Mouse (Mus musculus): ENCODE measurements at regions not wholly inside any gene's neighbourhood (a gene's known extent, or its start where the extent isn't known, plus 50 kb on each side); places are given as distances from the start of the nearest gene placed in this dataset.

DNA sequence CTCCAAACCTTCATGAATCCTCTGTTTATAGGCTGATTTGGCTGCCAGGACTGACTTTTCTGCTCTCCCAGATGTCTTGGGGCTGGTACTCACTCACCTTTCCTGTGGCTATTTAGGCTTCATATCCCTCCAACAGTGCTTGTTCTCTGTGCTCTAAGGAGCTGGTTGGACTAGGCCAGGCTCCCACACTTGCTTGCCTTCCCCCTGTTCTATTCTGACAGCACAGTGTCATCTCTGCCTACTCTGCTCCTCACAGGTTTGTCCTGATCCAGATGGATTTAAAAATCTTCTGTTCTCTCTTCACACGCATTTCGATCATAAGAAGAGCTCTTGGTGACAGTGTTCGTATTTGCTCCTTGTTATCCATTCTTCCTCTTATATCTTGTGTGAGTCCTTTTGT is 134.7 kb upstream of the N4bp1 start:
- no peak for DNase-seq (ENCODE audit: low spot score in 2 of 2)

DNA sequence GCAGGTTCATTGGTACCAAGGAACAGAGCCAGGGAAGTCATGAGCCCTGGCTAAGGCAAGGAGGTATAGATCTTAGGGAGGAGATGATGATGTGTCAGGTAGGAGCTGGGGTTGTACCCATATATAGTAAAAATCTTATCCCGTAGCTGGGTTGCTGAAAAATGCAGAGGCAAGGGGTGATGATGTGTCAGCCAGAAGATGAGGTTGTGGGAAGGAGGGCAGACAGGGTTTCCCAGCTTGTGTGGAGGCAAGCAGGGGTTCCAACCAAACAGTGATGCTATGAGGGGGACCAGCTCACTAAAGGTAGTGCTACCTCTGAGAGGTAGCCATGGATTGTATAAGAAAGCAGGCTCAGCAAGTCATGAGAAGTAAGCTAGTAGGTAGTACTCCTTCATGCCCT is 90.5 kb upstream of the N4bp1 start:
- DNase-seq (ENCODE audit: low spot score in 2 of 2): no peak

DNA sequence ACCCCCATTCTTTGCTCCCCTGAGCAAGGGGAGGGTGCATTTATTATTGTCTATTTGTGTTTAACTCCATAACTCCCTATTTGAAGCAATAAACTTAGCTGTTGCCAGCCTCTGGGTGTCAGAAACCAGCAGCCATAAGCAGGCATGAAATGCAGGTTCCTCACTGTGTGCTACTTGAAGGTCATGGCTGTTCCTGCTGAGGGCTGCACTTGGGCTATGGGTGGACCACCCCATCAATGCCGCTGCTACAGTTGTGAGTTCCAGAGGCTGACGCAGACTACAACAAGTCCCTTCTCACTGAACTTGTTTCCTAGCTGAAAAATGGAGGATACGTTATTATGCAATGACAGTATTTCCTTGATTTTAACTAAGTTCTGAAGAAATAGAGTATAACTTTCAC is 86.7 kb upstream of the N4bp1 start:
- no peak for DNase-seq (ENCODE audit: low spot score in 2 of 2)

DNA sequence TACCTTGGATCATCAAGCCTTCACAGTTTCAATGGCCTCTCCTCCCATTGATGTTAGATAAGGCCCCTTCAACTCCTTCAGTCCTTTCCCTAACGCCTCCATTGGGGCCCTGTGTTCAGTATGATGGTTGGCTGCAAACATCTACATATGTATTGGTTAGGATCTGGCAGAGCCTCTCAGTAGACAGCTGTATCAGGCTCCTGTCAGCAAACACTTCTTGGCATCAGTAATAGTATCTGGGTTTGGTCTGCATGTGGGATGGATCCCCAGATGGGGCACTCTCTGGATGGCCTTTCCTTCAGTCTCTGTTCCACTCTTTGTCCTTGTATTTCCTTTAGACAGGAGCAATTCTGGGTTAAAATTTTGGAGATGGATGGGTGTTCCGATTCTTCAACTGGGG is 84.0 kb upstream of the N4bp1 start:
- no peak for DNase-seq (ENCODE audit: low spot score in 2 of 2)

DNA sequence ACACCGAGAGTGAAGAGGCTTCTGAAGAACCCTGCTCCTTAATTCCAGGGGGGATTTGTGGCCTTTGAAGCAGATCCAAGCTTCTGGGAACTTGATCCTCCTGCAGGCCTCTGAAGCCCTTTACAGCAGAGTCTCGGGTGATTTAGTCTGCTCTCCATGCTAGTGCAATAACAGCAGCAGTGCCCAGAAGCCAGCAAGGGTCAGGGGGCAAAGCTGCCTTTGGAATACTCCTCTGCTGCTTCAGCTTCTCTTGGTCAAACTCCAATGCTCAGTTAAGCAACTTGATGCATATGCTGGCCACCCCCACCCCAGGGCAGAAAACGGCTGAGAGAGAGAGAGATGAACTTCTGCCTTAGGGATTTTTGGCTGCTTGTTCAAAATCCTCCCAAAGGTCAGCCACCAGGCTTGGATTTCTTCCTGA is 82.8 kb upstream of the N4bp1 start:
- no peak for DNase-seq (ENCODE audit: low spot score in 2 of 2)

DNA sequence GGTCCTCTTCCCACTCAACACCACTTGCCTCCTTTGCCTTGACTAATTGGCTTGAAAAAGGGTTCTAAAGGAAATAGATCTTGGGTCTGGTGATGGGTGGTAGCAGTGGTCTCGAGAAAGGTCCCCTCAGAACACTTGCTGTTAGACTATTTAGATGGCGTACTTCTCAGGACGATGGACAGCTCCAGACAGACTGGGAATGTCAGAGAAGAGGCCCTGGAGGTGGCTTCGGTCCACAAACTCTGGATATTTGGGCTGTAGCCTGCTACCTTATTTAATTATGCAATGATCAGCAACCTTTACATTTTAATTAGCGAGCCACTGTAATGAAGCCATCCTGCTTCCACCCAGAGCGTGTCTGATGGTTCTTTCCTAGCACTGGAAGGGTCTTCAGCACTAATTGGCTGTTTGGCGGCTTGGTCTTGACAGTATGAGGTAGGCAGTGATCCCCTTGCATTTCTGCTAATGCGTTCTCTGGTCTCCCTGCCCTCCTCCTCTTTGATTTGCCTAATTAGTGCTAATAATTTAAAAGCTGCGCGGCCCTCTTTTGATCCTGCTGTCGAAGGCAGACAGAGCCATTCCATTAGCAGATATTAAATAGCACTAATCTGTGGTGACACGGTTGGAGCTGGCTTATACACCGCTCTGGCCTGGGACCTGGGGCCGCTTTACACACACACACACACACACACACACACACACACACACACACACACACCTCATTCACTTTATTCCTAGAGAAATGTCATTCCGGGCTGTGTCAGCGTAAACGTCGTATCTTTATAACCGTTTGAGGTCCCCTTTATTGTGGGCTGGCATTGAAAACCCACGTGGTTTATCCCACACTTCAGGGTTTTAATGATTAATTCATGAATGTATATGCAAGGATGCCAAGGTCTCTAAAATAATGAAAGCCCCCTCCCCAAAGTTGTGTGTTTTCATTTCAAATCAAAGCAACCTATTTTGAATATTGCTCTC is 76.4 kb upstream of the N4bp1 start:
- no peak for DNase-seq (ENCODE audit: low spot score in 2 of 2)
